Mouse (Mus musculus) WW6 (cell line): ENCODE results near the gene Klhl41.
A peak's percentile ranks its signal among the peaks of the same experiment; 100 is the strongest.

ENCODE experiments used
- DNase-seq: peaks from one replicate; pipeline ENCODE4 v3.0.0-alpha.2; 2013; ENCODE audit warnings: low read depth, low spot score

The Klhl41 gene

DNA sequence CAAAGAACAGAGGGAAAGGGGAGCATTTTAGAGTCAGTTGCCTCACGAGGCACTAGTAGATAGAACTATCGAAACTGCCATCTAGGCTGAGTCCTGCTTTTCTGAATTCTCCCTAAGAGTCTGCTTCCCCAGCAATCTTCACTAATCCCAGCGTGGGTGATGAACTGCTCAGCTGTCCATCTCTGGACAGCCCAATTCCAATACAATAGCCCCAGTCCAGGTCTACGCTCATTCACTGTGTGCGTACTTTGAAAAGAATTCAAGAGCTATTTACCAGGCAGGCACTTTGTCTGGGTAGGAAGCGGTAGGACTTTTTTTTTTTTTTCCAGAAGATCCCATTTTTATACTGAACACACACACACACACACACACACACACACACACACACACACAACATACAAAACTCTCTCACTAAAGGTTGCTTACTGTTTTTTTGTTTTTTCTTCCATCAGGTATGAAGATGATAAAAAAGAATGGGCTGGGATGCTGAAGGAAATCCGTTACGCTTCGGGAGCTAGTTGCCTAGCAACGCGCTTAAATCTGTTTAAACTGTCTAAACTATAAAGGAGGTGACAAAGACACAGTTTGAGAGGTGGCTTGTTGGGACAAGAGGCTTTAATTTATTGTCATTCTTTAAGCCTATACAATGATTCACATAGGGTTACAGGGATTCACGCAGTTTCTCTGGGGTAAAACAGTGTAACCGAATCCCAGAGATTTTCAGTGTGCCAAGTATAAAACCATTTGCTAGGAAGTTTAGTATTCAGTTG lies 13.3 kb downstream of the Klhl41 start:
- no peak for DNase-seq

- DNase-seq: no peak
Observed at GRCm38 (mm10) chr2:69684488-69684887, 14.6 kb downstream of the Klhl41 start.

- DNase-seq: no peak
Observed at GRCm38 (mm10) chr2:69690214-69690613, 20.3 kb downstream of the Klhl41 start.

DNA sequence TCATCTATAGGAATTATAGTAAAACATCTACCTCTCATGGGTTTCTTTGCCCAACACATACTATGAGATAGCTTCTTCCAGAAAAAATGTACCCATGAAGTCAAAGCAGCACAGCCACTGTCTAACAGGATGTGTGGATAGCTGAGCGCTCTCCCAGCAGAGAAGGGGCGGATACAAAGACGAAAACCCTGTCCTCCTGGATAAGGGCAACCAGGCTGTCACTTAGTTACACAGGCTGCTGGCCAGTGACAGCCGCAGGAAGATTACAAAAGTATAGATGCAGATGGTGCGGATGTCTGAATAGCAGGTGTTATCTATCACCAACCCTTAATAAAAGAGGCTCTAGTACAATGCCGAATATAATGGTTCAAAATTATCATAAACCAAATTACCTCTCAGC lies 20.9 kb downstream of the Klhl41 start:
- DNase-seq: no peak

GRCm38 (mm10) chr2:69693501-69693900 lies 23.6 kb downstream of the Klhl41 start:
- DNase-seq: no peak

DNA sequence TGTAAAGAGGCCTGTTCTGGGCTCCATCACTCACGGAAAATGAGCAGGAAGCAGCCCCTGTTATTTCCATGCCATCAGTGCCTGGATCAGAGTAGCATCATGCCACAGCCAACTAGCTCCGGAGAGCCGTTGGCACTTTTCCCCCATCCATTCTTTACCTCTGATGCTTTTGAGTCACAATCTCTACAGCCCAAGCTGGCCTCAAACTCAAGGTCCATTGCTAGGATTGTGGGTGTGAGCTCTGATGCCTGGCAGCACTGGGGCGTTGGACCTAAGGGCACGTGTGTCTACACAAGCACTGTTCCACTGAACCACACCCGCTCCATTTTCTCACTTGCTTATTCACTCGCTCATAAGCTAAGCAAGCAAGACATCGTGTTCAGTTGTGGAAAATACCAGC lies 30.5 kb downstream of the Klhl41 start:
- no peak for DNase-seq

- DNase-seq: no peak
Observed at GRCm38 (mm10) chr2:69712171-69712570, 42.3 kb downstream of the Klhl41 start.

DNA sequence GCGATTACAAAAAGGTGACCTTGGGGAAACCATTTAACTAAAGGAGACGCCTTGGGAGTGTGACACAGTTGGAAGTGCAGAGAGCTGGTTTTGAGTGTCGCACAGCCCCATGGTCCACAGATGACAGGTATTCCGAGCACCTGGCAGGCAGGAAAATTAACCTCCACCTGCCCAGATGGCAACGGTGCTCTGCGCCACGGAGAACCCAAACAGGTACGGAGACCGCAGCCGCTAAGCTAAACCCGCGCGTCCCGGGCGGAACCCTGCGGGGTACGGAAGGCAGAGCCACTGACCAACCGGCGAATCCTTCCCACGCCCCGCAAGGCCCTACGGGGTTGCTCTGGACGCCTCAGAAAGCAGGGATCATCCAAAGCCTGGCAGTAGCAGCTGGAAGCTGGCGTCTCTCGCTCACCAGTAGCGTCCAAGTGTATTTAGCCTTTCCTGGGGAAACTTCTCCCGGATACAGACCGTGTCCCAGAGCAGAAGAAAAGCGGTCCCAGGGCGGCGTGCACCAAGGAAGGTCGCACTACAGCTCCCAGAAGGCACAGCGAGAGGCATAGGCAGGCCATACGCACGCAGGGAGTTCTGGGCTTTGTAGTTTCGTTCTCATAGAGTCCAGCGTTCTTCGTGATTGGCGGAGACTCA lies 43.2 kb downstream of the Klhl41 start, which contains the start of gene Fastkd1:
Fastkd1 (minus strand) TSS at position 536 of the 645 bp plus-strand sequence.
- peak; percentile 81 for DNase-seq

GRCm38 (mm10) chr2:69713626-69714014 lies 43.7 kb downstream of the Klhl41 start:
- DNase-seq: no peak

- no peak for DNase-seq
Observed at GRCm38 (mm10) chr2:69714126-69714525, 44.2 kb downstream of the Klhl41 start.

- DNase-seq: no peak
Observed at GRCm38 (mm10) chr2:69716483-69716882, 46.6 kb downstream of the Klhl41 start.

GRCm38 (mm10) chr2:69719121-69719520 lies 49.2 kb downstream of the Klhl41 start:
- DNase-seq: no peak

DNA sequence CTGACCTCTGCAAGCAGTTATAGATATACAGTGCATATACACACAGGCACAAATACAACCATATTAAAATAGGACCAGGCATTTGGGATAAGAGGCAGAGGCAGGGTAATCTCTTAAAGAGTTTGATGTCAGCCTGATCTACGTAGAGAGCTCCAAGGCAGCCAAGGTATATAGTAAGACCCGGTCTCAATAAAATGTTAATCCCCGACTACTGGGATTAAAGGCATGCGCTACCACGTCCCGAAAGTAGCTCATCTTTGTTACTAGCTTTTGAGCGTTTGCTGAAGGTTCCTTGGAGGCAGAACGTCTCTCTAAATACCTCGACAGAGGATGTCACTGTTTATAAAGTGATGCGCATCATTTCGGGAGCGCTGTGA lies 52.3 kb downstream of the Klhl41 start, which contains the start of gene Ppig:
Ppig (plus strand) TSS at position 273 of the 377 bp plus-strand sequence.
- DNase-seq: no peak

- peak; percentile 80 for DNase-seq
Observed at GRCm38 (mm10) chr2:69722650-69723518, 53.0 kb downstream of the Klhl41 start.

DNA sequence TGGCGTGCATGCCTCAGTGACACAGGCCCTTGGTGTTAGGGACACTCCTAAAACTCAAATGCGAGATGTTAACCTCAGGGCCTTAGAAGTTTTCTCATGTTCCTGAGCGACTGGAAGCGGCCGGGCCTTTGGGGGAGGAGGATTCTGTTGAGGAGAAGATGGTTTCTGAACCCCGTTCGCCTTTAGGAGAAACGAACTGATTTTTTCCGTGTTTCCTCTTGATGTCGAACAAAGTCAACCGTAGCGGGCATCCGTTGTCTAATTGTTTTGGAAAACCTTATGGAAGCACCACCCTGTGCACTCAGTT lies 53.6 kb downstream of the Klhl41 start:
- DNase-seq: no peak
